Mouse (Mus musculus): ENCODE measurements around the gene Gm21830. TPM values are rescaled to one million over a fixed set of nuclear protein-coding genes. Genes with fewer than 3 reads are reported as not detected.
"Not testable (repeated sequence)": the region's sequence is repeated elsewhere in the genome, so short reads cannot be mapped to it uniquely, and the experiment has no call there.

Gene Gm21830
- not detected in 3 replicates for total RNA-seq (2017)

DNA sequence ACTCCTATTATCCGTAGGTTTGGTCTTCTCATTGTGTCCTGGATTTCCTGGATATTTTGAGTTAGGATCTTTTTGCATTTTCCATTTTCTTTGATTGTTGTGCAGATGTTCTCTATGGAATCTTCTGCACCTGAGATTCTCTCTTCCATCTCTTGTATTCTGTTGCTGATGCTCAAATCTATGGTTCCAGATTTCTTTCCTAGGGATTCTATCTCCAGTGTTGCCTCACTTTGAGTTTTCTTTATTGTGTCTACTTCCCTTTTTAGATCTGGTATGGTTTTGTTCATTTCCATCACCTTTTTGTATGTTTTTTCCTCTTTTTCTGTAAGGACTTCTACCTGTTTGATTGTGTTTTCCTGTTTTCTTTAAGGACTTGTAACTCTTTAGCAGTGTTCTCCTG, at the start of gene Gm21830:
TSS of gene Gm21830 (plus strand) at position 301 of the 400 bp plus-strand sequence.
- not testable (repeated sequence) for ATAC-seq (replicated peaks; ENCODE audit: insufficient number of reproducible peaks, low FRiP score, low TSS enrichment, poor library complexity, severe bottlenecking)

GRCm38 (mm10) chr2:67364506-67364905, 49.0 kb upstream of the Gm21830 start:
- ATAC-seq (replicated peaks; ENCODE audit: insufficient number of reproducible peaks, low FRiP score, low TSS enrichment, poor library complexity, severe bottlenecking), result no peak

- ATAC-seq (replicated peaks; ENCODE audit: insufficient number of reproducible peaks, low FRiP score, low TSS enrichment, poor library complexity, severe bottlenecking), result no peak
These were observed 35.0 kb upstream of the Gm21830 start for GRCm38 (mm10) chr2:67378504-67378903.

DNA sequence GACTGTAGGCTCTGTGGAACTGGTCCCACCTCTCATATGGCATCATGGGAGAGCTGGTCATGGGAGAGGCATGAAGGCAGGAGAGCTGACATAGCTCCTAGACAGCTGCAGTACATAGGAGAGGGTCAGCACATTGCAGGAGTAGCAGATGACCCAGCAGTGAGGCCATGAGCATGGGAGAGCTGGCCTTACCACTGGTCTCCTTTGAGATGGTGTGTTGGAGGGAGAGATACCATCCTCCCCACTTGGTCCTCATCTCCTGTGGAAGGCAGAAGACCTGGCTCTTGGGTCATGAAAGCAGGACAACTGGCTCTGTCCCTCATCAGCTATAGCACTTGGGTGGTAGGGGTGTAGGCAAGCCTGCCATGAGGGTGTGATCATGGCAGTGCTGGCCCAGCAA, 7.3 kb downstream of the Gm21830 start:
- ATAC-seq (replicated peaks; ENCODE audit: insufficient number of reproducible peaks, low FRiP score, low TSS enrichment, poor library complexity, severe bottlenecking), result 0 out of 2 replicates have a peak, but pooled peaks have one; percentile 22

GRCm38 (mm10) chr2:67422799-67423198, 9.3 kb downstream of the Gm21830 start:
- ATAC-seq (replicated peaks; ENCODE audit: insufficient number of reproducible peaks, low FRiP score, low TSS enrichment, poor library complexity, severe bottlenecking), result no peak

DNA sequence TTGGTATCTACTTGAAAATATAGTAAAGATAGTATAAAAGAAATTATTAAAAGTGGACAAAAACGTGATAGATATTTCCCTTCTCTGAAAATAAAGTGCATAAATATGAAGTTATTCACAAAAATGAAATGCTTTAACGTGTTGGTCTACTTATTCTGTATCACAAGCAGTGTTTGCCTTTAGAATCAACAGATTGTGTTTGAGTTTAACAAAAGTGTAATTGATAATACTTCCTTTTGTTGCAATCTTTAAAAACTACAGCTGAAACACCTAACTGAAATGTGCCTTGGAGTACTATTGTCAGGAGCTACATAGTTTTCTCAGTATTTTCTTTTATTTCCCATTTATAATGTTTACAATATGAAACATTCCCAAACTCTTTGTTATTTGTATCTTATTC, 19.6 kb downstream of the Gm21830 start, which contains the start of gene Gm26727:
TSS of gene Gm26727 (minus strand) at position 101 of the 400 bp plus-strand sequence.
- ATAC-seq (replicated peaks; ENCODE audit: insufficient number of reproducible peaks, low FRiP score, low TSS enrichment, poor library complexity, severe bottlenecking), result no peak

- no peak for ATAC-seq (replicated peaks; ENCODE audit: insufficient number of reproducible peaks, low FRiP score, low TSS enrichment, poor library complexity, severe bottlenecking)
These were observed 24.8 kb downstream of the Gm21830 start for GRCm38 (mm10) chr2:67438309-67438708.

DNA sequence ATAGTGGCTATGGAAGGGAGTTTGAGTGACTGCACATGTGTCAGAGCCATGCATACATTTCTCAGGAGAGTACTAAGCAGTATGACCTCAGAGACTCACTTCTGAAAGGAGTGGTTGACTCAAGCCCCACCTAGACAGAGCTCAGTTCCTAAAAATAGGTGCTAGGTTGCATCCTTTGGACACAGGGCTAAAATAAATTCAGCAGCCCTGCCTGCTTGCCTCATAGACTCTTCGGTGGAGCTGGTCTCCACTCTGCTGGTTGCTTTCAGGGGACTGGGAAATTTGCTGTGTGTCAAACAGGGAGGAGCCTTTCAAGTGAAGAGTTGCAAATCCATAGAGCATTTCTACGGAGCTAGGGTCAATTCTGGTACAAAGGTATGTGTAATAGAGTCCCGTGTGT, 32.3 kb downstream of the Gm21830 start, which contains the start of gene Xirp2:
TSS of gene Xirp2 (plus strand) at position 223 of the 400 bp plus-strand sequence.
- no peak for ATAC-seq (replicated peaks; ENCODE audit: insufficient number of reproducible peaks, low FRiP score, low TSS enrichment, poor library complexity, severe bottlenecking)

DNA sequence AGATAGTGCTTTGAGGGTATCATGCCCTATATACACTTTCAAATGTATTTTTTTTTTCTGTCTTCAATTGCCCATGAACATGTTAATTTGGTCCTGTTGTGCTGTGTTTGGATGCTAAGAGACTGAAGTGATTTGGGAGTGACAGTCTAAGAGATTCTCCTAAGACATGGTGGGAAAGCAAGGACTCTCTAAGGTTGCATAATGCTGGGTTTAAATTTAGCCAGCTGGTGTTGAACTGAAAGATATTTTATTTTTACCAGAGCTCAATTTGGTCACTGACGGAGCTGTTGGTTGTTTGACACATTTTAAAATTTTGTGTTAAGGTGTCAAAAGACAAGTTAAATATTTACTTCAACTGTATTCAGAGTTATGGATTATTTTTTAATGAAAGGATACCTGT, 33.2 kb downstream of the Gm21830 start:
- no peak for ATAC-seq (replicated peaks; ENCODE audit: insufficient number of reproducible peaks, low FRiP score, low TSS enrichment, poor library complexity, severe bottlenecking)

- no peak for ATAC-seq (replicated peaks; ENCODE audit: insufficient number of reproducible peaks, low FRiP score, low TSS enrichment, poor library complexity, severe bottlenecking)
These were observed 33.7 kb downstream of the Gm21830 start for GRCm38 (mm10) chr2:67447206-67447605.

DNA sequence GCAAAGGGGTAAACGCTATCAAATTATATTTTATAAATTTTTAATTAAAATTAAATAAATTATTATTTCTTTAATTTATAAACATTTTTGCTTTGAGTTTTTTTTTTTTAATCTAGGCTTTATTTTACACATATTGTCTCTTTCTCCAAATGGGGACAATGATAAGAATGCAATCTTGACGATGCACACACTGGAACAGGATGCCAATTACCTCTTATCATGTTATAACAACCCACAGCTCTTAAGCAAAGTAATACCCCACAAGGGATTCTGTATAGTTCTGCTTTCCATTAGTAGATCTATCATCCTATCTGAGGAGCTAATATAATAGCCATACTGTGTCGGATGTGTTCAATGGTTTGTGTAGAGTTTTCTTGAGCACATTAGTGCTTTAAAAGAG, 47.3 kb downstream of the Gm21830 start:
- no peak for ATAC-seq (replicated peaks; ENCODE audit: insufficient number of reproducible peaks, low FRiP score, low TSS enrichment, poor library complexity, severe bottlenecking)

GRCm38 (mm10) chr2:67467036-67467435, 53.5 kb downstream of the Gm21830 start:
- ATAC-seq (replicated peaks; ENCODE audit: insufficient number of reproducible peaks, low FRiP score, low TSS enrichment, poor library complexity, severe bottlenecking), result no peak

GRCm38 (mm10) chr2:67470030-67470429, 56.5 kb downstream of the Gm21830 start:
- ATAC-seq (replicated peaks; ENCODE audit: insufficient number of reproducible peaks, low FRiP score, low TSS enrichment, poor library complexity, severe bottlenecking), result not testable (repeated sequence)

DNA sequence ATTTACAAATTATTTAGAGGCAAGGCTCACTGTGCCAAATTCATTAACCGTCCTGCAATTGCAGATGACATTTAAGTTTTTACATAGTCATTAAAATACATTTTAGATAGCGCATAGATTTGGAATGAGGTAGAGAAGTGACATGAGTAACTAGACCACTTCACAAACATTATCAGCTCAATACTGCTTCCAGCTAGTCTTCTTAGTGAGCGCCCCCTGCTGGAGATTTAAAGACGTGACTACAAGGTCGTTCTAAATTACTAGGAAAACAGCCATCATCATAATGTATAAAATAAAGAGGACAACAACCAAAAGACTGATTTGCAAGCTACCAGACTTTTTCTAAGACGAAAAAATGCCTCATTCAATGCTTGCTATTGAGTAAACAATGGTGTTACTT, 64.2 kb downstream of the Gm21830 start:
- no peak for ATAC-seq (replicated peaks; ENCODE audit: insufficient number of reproducible peaks, low FRiP score, low TSS enrichment, poor library complexity, severe bottlenecking)

DNA sequence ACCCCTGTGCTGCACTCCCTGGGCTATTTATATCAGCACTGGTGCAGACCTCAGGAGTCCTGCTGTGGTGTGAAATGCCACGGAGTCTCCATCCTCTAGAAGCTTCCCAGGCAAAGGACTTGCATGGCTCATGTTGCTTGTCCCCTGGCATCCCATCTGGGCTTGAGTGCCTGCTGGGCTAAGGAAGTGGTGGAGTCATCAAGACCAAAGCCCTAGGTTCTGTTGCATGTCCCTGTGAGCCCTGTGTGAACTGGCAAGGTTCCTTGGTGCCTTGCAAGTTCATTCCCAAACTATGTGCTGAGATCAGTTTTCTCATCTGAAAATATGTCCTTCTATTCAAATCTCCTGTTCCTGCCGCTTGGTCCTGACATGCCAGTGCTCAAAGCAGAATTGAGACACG, 67.5 kb downstream of the Gm21830 start:
- ATAC-seq (replicated peaks; ENCODE audit: insufficient number of reproducible peaks, low FRiP score, low TSS enrichment, poor library complexity, severe bottlenecking), result no peak

Other genes starting within 250 kb of the Gm21830 start
- not detected in 3 replicates for gene Gm26727, start 19.5 kb downstream of the Gm21830 start, total RNA-seq (2017)
- not detected in 3 replicates for gene Xirp2, start 32.3 kb downstream of the Gm21830 start, total RNA-seq (2017)
- gene B3galt1, start 152.1 kb downstream of the Gm21830 start, total RNA-seq (2017), result not detected in 3 replicates